Comparison of ENCODE assay signal across 8 mouse cellular contexts in genomic region chr11:101785852-101786205, GRCm38 (mm10). TPM values are rescaled to one million over a fixed set of nuclear protein-coding genes. Genes with fewer than 3 reads are reported as not detected.
DNase-seq lines count a peak whose midpoint lies in the region; ATAC-seq and TF ChIP-seq lines count a peak whose summit lies in the region.

No protein-coding gene starts in this region.

- no peaks in the 10 kb centered on the region for H3K36me3 ChIP-seq in neural tube, embryonic 11.5 days (ENCODE audit: control insufficient read depth, insufficient read depth, low read length)
- no peaks in the 10 kb centered on the region for H3K36me3 ChIP-seq in limb, embryonic 13.5 days
- H3K36me3 ChIP-seq in stomach, embryonic 15.5 days, result no peaks in the 10 kb centered on the region

- DNase-seq in neural tube, embryonic 11.5 days (ENCODE audit: low spot score), result no peak
- DNase-seq in neural tube, embryonic 10.5 days (ENCODE audit: extremely low spot score, low spot score), result no peak
- no peak for DNase-seq in urinary bladder, postnatal 4 days (ENCODE audit: low spot score in 2 of 2)
- DNase-seq in Muller cell, postnatal 12 days (ENCODE audit: inconsistent ontology term), result no peak
- DNase-seq in testis, postnatal 14 days (ENCODE audit: low spot score), result no peak

- H3K4me1 ChIP-seq in neural tube, embryonic 11.5 days (ENCODE audit: control insufficient read depth, insufficient read depth, low read length), result peaks cover 22% of the 10 kb centered on the region
- peaks cover 10% of the 10 kb centered on the region for H3K4me1 ChIP-seq in embryonic fibroblast, embryonic 13.5 days (ENCODE audit: control insufficient read depth, insufficient read depth, low read length)
- peaks cover 28% of the 10 kb centered on the region for H3K4me1 ChIP-seq in limb, embryonic 13.5 days
- peaks cover 27% of the 10 kb centered on the region for H3K4me1 ChIP-seq in stomach, embryonic 15.5 days

- no peak overlapping the region for H3K27ac ChIP-seq in neural tube, embryonic 11.5 days (ENCODE audit: low read depth, low read length)
- no peak overlapping the region for H3K27ac ChIP-seq in embryonic fibroblast, embryonic 13.5 days (ENCODE audit: insufficient read depth, low read length)
- H3K27ac ChIP-seq in limb, embryonic 13.5 days, result no peak overlapping the region
- H3K27ac ChIP-seq in stomach, embryonic 15.5 days, result no peak overlapping the region

- no peak for TF ChIP-seq POLR2A in embryonic fibroblast, embryonic 13.5 days (IDR thresholded peaks at IDR 0.05; ENCODE audit: low read depth, low read length)

- ATAC-seq in neural tube, embryonic 11.5 days (ENCODE audit: insufficient read depth, low FRiP score, low TSS enrichment), result no peak
- ATAC-seq in limb, embryonic 13.5 days (ENCODE audit: low FRiP score, low read depth), result no peak
- ATAC-seq in stomach, embryonic 15.5 days (ENCODE audit: insufficient read depth, low FRiP score, low read depth), result no peak

- WGBS in neural tube, embryonic 11.5 days, result 10% methylated on average over 7 of the region's 7 CpGs
- WGBS in limb, embryonic 13.5 days, result 12% methylated on average over 7 of the region's 7 CpGs
- WGBS in stomach, embryonic 15.5 days, result 7% methylated on average over 7 of the region's 7 CpGs

- peak overlapping the region; percentile 46; the same call in 1 of the 2 replicates for H3K4me3 ChIP-seq in neural tube, embryonic 11.5 days (ENCODE audit: low read depth, low read length)
- peak overlapping the region; percentile 44; the same call in 1 of the 2 replicates for H3K4me3 ChIP-seq in embryonic fibroblast, embryonic 13.5 days (ENCODE audit: insufficient read depth, low read length)
- H3K4me3 ChIP-seq in limb, embryonic 13.5 days, result peak overlapping the region; percentile 60
- peak overlapping the region; percentile 56 for H3K4me3 ChIP-seq in stomach, embryonic 15.5 days (replicated peaks)

- peak overlapping the region; percentile 54 for H3K4me2 ChIP-seq in neural tube, embryonic 11.5 days (ENCODE audit: low read depth)
- H3K4me2 ChIP-seq in limb, embryonic 13.5 days (replicated peaks), result peak overlapping the region; percentile 96
- H3K4me2 ChIP-seq in stomach, embryonic 15.5 days, result peak overlapping the region; percentile 98

- peaks cover 54% of the 10 kb centered on the region for H3K27me3 ChIP-seq in neural tube, embryonic 11.5 days (ENCODE audit: control insufficient read depth, insufficient read depth, low read length)
- peaks cover 57% of the 10 kb centered on the region for H3K27me3 ChIP-seq in limb, embryonic 13.5 days
- peaks cover 56% of the 10 kb centered on the region for H3K27me3 ChIP-seq in stomach, embryonic 15.5 days (replicated peaks)

- no peaks in the 10 kb centered on the region for H3K9me3 ChIP-seq in neural tube, embryonic 11.5 days (ENCODE audit: control insufficient read depth, low read length)
- H3K9me3 ChIP-seq in limb, embryonic 13.5 days, result no peaks in the 10 kb centered on the region
- H3K9me3 ChIP-seq in stomach, embryonic 15.5 days, result no peaks in the 10 kb centered on the region

- no peak for TF ChIP-seq CTCF in embryonic fibroblast, embryonic 13.5 days (IDR thresholded peaks at IDR 0.05; ENCODE audit: borderline replicate concordance, insufficient read depth, low read length)

- H3K9ac ChIP-seq in neural tube, embryonic 11.5 days (ENCODE audit: low read length), result no peak overlapping the region
- no peak overlapping the region for H3K9ac ChIP-seq in limb, embryonic 13.5 days
- no peak overlapping the region for H3K9ac ChIP-seq in stomach, embryonic 15.5 days

RNA-seq across cellular contexts. Expression of gene Etv4, which starts 0.7 kb away (rescaled TPM):
- 8.4 and 9.4 TPM in 2 replicates for polyA plus RNA-seq in neural tube, embryonic 11.5 days (2014; fragmentation: Nextera tagmentation; extraction: Ambion mirVana)
- polyA plus RNA-seq in embryonic fibroblast, embryonic 13.5 days (2011; ENCODE audit: insufficient read length, low read depth, missing spikeins), result 17.3 and 43.6 TPM in 2 replicates
- 15.6 and 17.9 TPM in 2 replicates for polyA plus RNA-seq in limb, embryonic 13.5 days (2015; fragmentation: Nextera tagmentation; extraction: Ambion mirVana)
- polyA plus RNA-seq in stomach, embryonic 15.5 days (2015; fragmentation: Nextera tagmentation; extraction: Ambion mirVana), result 6.8 and 9.0 TPM in 2 replicates

RNA-seq across cellular contexts. Expression of gene Dhx8, which starts 53.1 kb away (rescaled TPM):
- 43.3 and 46.7 TPM in 2 replicates for polyA plus RNA-seq in neural tube, embryonic 11.5 days (2014; fragmentation: Nextera tagmentation; extraction: Ambion mirVana)
- polyA plus RNA-seq in embryonic fibroblast, embryonic 13.5 days (2011; ENCODE audit: insufficient read length, low read depth, missing spikeins), result 27.1 and 29.4 TPM in 2 replicates
- polyA plus RNA-seq in limb, embryonic 13.5 days (2015; fragmentation: Nextera tagmentation; extraction: Ambion mirVana), result 47.4 and 47.9 TPM in 2 replicates
- polyA plus RNA-seq in stomach, embryonic 15.5 days (2015; fragmentation: Nextera tagmentation; extraction: Ambion mirVana), result 27.4 and 28.1 TPM in 2 replicates
